Mouse (Mus musculus): ENCODE results near the gene Fam187b.
"Not testable (repeated sequence)": the region's sequence is repeated elsewhere in the genome, so short reads cannot be mapped to it uniquely, and the experiment has no call there.

The Fam187b gene

GRCm38 (mm10) chr7:30973501-30974289, at the start of gene Fam187b:
TSS of gene Fam187b (plus strand) at chr7:30973790.
- in situ Hi-C loops (cut with MboI): no loop called here

- in situ Hi-C loops (cut with MboI): no loop called here
Measured at GRCm38 (mm10) chr7:30924071-30924470, 49.5 kb upstream of the Fam187b start.

GRCm38 (mm10) chr7:30924581-30924980, 49.0 kb upstream of the Fam187b start, which contains the start of gene Hamp2:
TSS of gene Hamp2 (minus strand) at chr7:30924681.
- in situ Hi-C loops (cut with MboI): not testable (repeated sequence)

- in situ Hi-C loops (cut with MboI): not testable (repeated sequence)
Measured at GRCm38 (mm10) chr7:30935422-30936099, 38.0 kb upstream of the Fam187b start.

- in situ Hi-C loops (cut with MboI): not testable (repeated sequence)
Measured at GRCm38 (mm10) chr7:30940070-30940469, 33.5 kb upstream of the Fam187b start.

GRCm38 (mm10) chr7:30942365-30942764, 31.2 kb upstream of the Fam187b start:
- in situ Hi-C loops (cut with MboI): not testable (repeated sequence)

- in situ Hi-C loops (cut with MboI): no loop called here
Measured at GRCm38 (mm10) chr7:30943909-30944635, 29.5 kb upstream of the Fam187b start, which contains the start of gene Hamp. TSS of gene Hamp (minus strand) at chr7:30944032.

- in situ Hi-C loops (cut with MboI): not testable (repeated sequence)
Measured at GRCm38 (mm10) chr7:30944706-30945105, 28.9 kb upstream of the Fam187b start.

- in situ Hi-C loops (cut with MboI): not testable (repeated sequence)
Measured at GRCm38 (mm10) chr7:30945466-30945865, 28.1 kb upstream of the Fam187b start.

- in situ Hi-C loops (cut with MboI): no loop called here
Measured at GRCm38 (mm10) chr7:30945876-30946275, 27.7 kb upstream of the Fam187b start.

GRCm38 (mm10) chr7:30949902-30950301, 23.7 kb upstream of the Fam187b start:
- in situ Hi-C loops (cut with MboI): not testable (repeated sequence)

- in situ Hi-C loops (cut with MboI): no loop called here
Measured at GRCm38 (mm10) chr7:30952441-30953265, 20.9 kb upstream of the Fam187b start.

- in situ Hi-C loops (cut with MboI): no loop called here
Measured at GRCm38 (mm10) chr7:30953459-30953858, 20.1 kb upstream of the Fam187b start.

GRCm38 (mm10) chr7:30954036-30954435, 19.6 kb upstream of the Fam187b start:
- in situ Hi-C loops (cut with MboI): no loop called here

- in situ Hi-C loops (cut with MboI): no loop called here
Measured at GRCm38 (mm10) chr7:30954971-30955520, 18.5 kb upstream of the Fam187b start.

GRCm38 (mm10) chr7:30955584-30956356, 17.8 kb upstream of the Fam187b start:
- in situ Hi-C loops (cut with MboI): no loop called here

- in situ Hi-C loops (cut with MboI): no loop called here
Measured at GRCm38 (mm10) chr7:30956357-30956751, 17.2 kb upstream of the Fam187b start.

- in situ Hi-C loops (cut with MboI): no loop called here
Measured at GRCm38 (mm10) chr7:30956756-30957366, 16.7 kb upstream of the Fam187b start, which contains the start of gene Usf2. TSS of gene Usf2 (minus strand) at chr7:30956803.

- in situ Hi-C loops (cut with MboI): no loop called here
Measured at GRCm38 (mm10) chr7:30957367-30957783, 16.2 kb upstream of the Fam187b start.
